Mouse (Mus musculus): ENCODE data around the gene Yars. TPM values are rescaled to one million over a fixed set of nuclear protein-coding genes. Genes with fewer than 3 reads are reported as not detected.
A peak's percentile ranks its signal among the peaks of the same experiment; 100 is the strongest.

The Yars gene
- polyA plus RNA-seq (2014; fragmentation: Nextera tagmentation; extraction: Ambion mirVana), result 54.9 and 55.4 TPM in 2 replicates

GRCm38 (mm10) chr4:129189542-129190519 is at the start of gene Yars, which contains the start of gene S100pbp:
Gene Yars (plus strand): TSS chr4:129189760.
Gene S100pbp (minus strand): TSS chr4:129189727.
- Histone ChIP-seq H3K4me1 (ENCODE audit: control insufficient read depth, insufficient read depth, low read length) (peaks cover 19% of the 10 kb centered on the region), H3K36me3 (ENCODE audit: control insufficient read depth, insufficient read depth, low read length) (no peaks in the 10 kb centered on the region), H3K27ac (ENCODE audit: low read depth, low read length) (peak within 1 kb of the TSS; percentile 95), H3K9me3 (replicated peaks; ENCODE audit: control insufficient read depth, low read length) (no peaks in the 10 kb centered on the region), H3K9ac (ENCODE audit: low read depth, low read length) (peak within 1 kb of the TSS; percentile 88), H3K4me2 (peak within 1 kb of the TSS; percentile 77), H3K4me3 (ENCODE audit: low read depth, low read length) (peak within 1 kb of the TSS; percentile 92), H3K27me3 (ENCODE audit: control insufficient read depth, insufficient read depth, low read length) (no peaks in the 10 kb centered on the region)
- WGBS (ENCODE audit: insufficient replicate concordance), result under 1% methylated on average over 58 of the region's 58 CpGs
- peak; percentile 88 for ATAC-seq (replicated peaks; ENCODE audit: insufficient number of reproducible peaks, low FRiP score, low TSS enrichment)

- Histone ChIP-seq H3K27me3 (ENCODE audit: control insufficient read depth, insufficient read depth, low read length) (peaks cover 31% of the 10 kb centered on the region), H3K4me2 (no peak overlapping the region), H3K4me1 (ENCODE audit: control insufficient read depth, insufficient read depth, low read length) (peaks cover 36% of the 10 kb centered on the region), H3K36me3 (ENCODE audit: control insufficient read depth, insufficient read depth, low read length) (no peaks in the 10 kb centered on the region; the same call in 1 of the 2 replicates), H3K9me3 (replicated peaks; ENCODE audit: control insufficient read depth, low read length) (no peaks in the 10 kb centered on the region), H3K27ac (ENCODE audit: low read depth, low read length) (no peak overlapping the region), H3K4me3 (ENCODE audit: low read depth, low read length) (no peak overlapping the region), H3K9ac (ENCODE audit: low read depth, low read length) (no peak overlapping the region)
- no peak for ATAC-seq (replicated peaks; ENCODE audit: insufficient number of reproducible peaks, low FRiP score, low TSS enrichment)
- WGBS (ENCODE audit: insufficient replicate concordance), result 80% methylated on average over 4 of the region's 4 CpGs
Observed at GRCm38 (mm10) chr4:129140808-129141207, 48.8 kb upstream of the Yars start.

- Histone ChIP-seq H3K27ac (ENCODE audit: low read depth, low read length) (peak overlapping the region; percentile 50; the same call in 1 of the 2 replicates), H3K9me3 (replicated peaks; ENCODE audit: control insufficient read depth, low read length) (no peaks in the 10 kb centered on the region), H3K4me3 (ENCODE audit: low read depth, low read length) (no peak overlapping the region), H3K36me3 (ENCODE audit: control insufficient read depth, insufficient read depth, low read length) (no peaks in the 10 kb centered on the region; the same call in 1 of the 2 replicates), H3K27me3 (ENCODE audit: control insufficient read depth, insufficient read depth, low read length) (peaks cover 25% of the 10 kb centered on the region), H3K9ac (ENCODE audit: low read depth, low read length) (0 out of 2 replicates have a peak overlapping the region, but pooled peaks have one; percentile 34), H3K4me2 (peak overlapping the region; percentile 0; the same call in 1 of the 2 replicates), H3K4me1 (ENCODE audit: control insufficient read depth, insufficient read depth, low read length) (peaks cover 36% of the 10 kb centered on the region)
- no peak for ATAC-seq (replicated peaks; ENCODE audit: insufficient number of reproducible peaks, low FRiP score, low TSS enrichment)
- WGBS (ENCODE audit: insufficient replicate concordance), result 59% methylated on average over 17 of the region's 17 CpGs
Observed at GRCm38 (mm10) chr4:129141560-129142438, 47.8 kb upstream of the Yars start.

GRCm38 (mm10) chr4:129142439-129143045 is 47.0 kb upstream of the Yars start:
- Histone ChIP-seq H3K9ac (ENCODE audit: low read depth, low read length) (no peak overlapping the region), H3K9me3 (replicated peaks; ENCODE audit: control insufficient read depth, low read length) (no peaks in the 10 kb centered on the region), H3K27me3 (ENCODE audit: control insufficient read depth, insufficient read depth, low read length) (peaks cover 19% of the 10 kb centered on the region), H3K27ac (ENCODE audit: low read depth, low read length) (no peak overlapping the region), H3K4me3 (ENCODE audit: low read depth, low read length) (no peak overlapping the region), H3K36me3 (ENCODE audit: control insufficient read depth, insufficient read depth, low read length) (no peaks in the 10 kb centered on the region; the same call in 1 of the 2 replicates), H3K4me2 (no peak overlapping the region), H3K4me1 (ENCODE audit: control insufficient read depth, insufficient read depth, low read length) (peaks cover 34% of the 10 kb centered on the region)
- WGBS (ENCODE audit: insufficient replicate concordance), result 85% methylated on average over 11 of the region's 11 CpGs
- ATAC-seq (replicated peaks; ENCODE audit: insufficient number of reproducible peaks, low FRiP score, low TSS enrichment), result no peak

GRCm38 (mm10) chr4:129143509-129143908 is 46.1 kb upstream of the Yars start:
- H3K9me3 ChIP-seq (replicated peaks; ENCODE audit: control insufficient read depth, low read length), result no peaks in the 10 kb centered on the region
- no peak overlapping the region for H3K9ac ChIP-seq (ENCODE audit: low read depth, low read length)
- H3K4me3 ChIP-seq (ENCODE audit: low read depth, low read length), result no peak overlapping the region
- WGBS (ENCODE audit: insufficient replicate concordance), result 82% methylated on average over 5 of the region's 5 CpGs
- no peak overlapping the region for H3K4me2 ChIP-seq
- peaks cover 9% of the 10 kb centered on the region for H3K27me3 ChIP-seq (ENCODE audit: control insufficient read depth, insufficient read depth, low read length)
- H3K36me3 ChIP-seq (ENCODE audit: control insufficient read depth, insufficient read depth, low read length), result no peaks in the 10 kb centered on the region; the same call in 1 of the 2 replicates
- peaks cover 27% of the 10 kb centered on the region for H3K4me1 ChIP-seq (ENCODE audit: control insufficient read depth, insufficient read depth, low read length)
- H3K27ac ChIP-seq (ENCODE audit: low read depth, low read length), result no peak overlapping the region
- no peak for ATAC-seq (replicated peaks; ENCODE audit: insufficient number of reproducible peaks, low FRiP score, low TSS enrichment)

- peaks cover 3% of the 10 kb centered on the region; the same call in 1 of the 2 replicates for H3K36me3 ChIP-seq (ENCODE audit: control insufficient read depth, insufficient read depth, low read length)
- no peak overlapping the region for H3K4me3 ChIP-seq (ENCODE audit: low read depth, low read length)
- 60% methylated on average over 16 of the region's 16 CpGs for WGBS (ENCODE audit: insufficient replicate concordance)
- H3K27ac ChIP-seq (ENCODE audit: low read depth, low read length), result no peak overlapping the region
- no peaks in the 10 kb centered on the region for H3K9me3 ChIP-seq (replicated peaks; ENCODE audit: control insufficient read depth, low read length)
- H3K4me2 ChIP-seq, result no peak overlapping the region
- no peaks in the 10 kb centered on the region for H3K27me3 ChIP-seq (ENCODE audit: control insufficient read depth, insufficient read depth, low read length)
- H3K4me1 ChIP-seq (ENCODE audit: control insufficient read depth, insufficient read depth, low read length), result peaks cover 27% of the 10 kb centered on the region
- ATAC-seq (replicated peaks; ENCODE audit: insufficient number of reproducible peaks, low FRiP score, low TSS enrichment), result no peak
- peak overlapping the region; percentile 22; the same call in 1 of the 2 replicates for H3K9ac ChIP-seq (ENCODE audit: low read depth, low read length)
Observed at GRCm38 (mm10) chr4:129144401-129145367, 44.9 kb upstream of the Yars start.

- no peaks in the 10 kb centered on the region for H3K27me3 ChIP-seq (ENCODE audit: control insufficient read depth, insufficient read depth, low read length)
- no peak overlapping the region for H3K4me3 ChIP-seq (ENCODE audit: low read depth, low read length)
- no peak overlapping the region for H3K27ac ChIP-seq (ENCODE audit: low read depth, low read length)
- H3K4me2 ChIP-seq, result no peak overlapping the region
- no peaks in the 10 kb centered on the region for H3K9me3 ChIP-seq (replicated peaks; ENCODE audit: control insufficient read depth, low read length)
- peaks cover 7% of the 10 kb centered on the region; the same call in 1 of the 2 replicates for H3K36me3 ChIP-seq (ENCODE audit: control insufficient read depth, insufficient read depth, low read length)
- WGBS (ENCODE audit: insufficient replicate concordance), result 58% methylated on average over 4 of the region's 4 CpGs
- H3K9ac ChIP-seq (ENCODE audit: low read depth, low read length), result no peak overlapping the region
- ATAC-seq (replicated peaks; ENCODE audit: insufficient number of reproducible peaks, low FRiP score, low TSS enrichment), result no peak
- peaks cover 27% of the 10 kb centered on the region for H3K4me1 ChIP-seq (ENCODE audit: control insufficient read depth, insufficient read depth, low read length)
Observed at GRCm38 (mm10) chr4:129145411-129145810, 44.1 kb upstream of the Yars start.
